Mouse (Mus musculus) left cerebral cortex, postnatal 10 days (tissue): Measurements from ENCODE around the gene Nfix. TPM values are rescaled to one million over a fixed set of nuclear protein-coding genes. Genes with fewer than 3 reads are reported as not detected.
"Not testable (repeated sequence)": the region's sequence is repeated elsewhere in the genome, so short reads cannot be mapped to it uniquely, and the experiment has no call there.

Experiments
- DNase-seq, 2 experiments: peaks; one replicate each; pipeline ENCODE4 v3.0.0; 2021 to 2022; ENCODE audit warnings: low spot score in 2 of 2, mixed read lengths in 1 of 2; ENCODE audit errors: extremely low spot score in 1 of 2
- intact Hi-C: fragments of 180-260 bp; cut with DNase I; formaldehyde crosslinking; loops from one replicate; pipeline ENCODE4 v1.15.1; 2025
- total RNA-seq, 2 experiments: library from RNA; stranded (reverse); gene quantifications; 2 replicates each; pipeline ENCODE4 v1.2.3; 2021

The Nfix gene
- total RNA-seq, 2 experiments from 2014 or later, result 397 to 441 TPM

- intact Hi-C loops, result loop anchor here (2.0 kb wide), 1 partner anchor 111 kb away; no protein-coding TSS in a partner anchor
- DNase-seq, result peak; percentile 67 to 88
These were observed 100.3 kb downstream of the Nfix start for GRCm38 (mm10) chr8:84699861-84700322.

GRCm38 (mm10) chr8:84698929-84699401 is 101.2 kb downstream of the Nfix start:
- peak in 1 of 2 experiments; percentile 85 for DNase-seq

GRCm38 (mm10) chr8:84698288-84698687 is 101.9 kb downstream of the Nfix start:
- intact Hi-C loops, result loop anchor here (2.0 kb wide), 1 partner anchor 113 kb away; no protein-coding TSS in a partner anchor

More at GRCm38 (mm10) chr8:84698929-84699401, 101.2 kb downstream of the Nfix start:
- intact Hi-C loops, result loop anchor here (2.0 kb wide), 1 partner anchor 112 kb away; no protein-coding TSS in a partner anchor

GRCm38 (mm10) chr8:84697166-84698130 is 102.7 kb downstream of the Nfix start:
- peak in 1 of 2 experiments; percentile 73 for DNase-seq
- intact Hi-C loops, result loop anchor here (2.0 kb wide), 1 partner anchor 113 kb away; no protein-coding TSS in a partner anchor

More at GRCm38 (mm10) chr8:84698288-84698687, 101.9 kb downstream of the Nfix start:
- no peak for DNase-seq

- intact Hi-C loops, result no loop called here
- no peak for DNase-seq
These were observed 105.0 kb downstream of the Nfix start for GRCm38 (mm10) chr8:84695140-84695539.

GRCm38 (mm10) chr8:84693332-84693731 is 106.8 kb downstream of the Nfix start:
- intact Hi-C loops, result no loop called here
- no peak for DNase-seq

GRCm38 (mm10) chr8:84689091-84689915 is 110.8 kb downstream of the Nfix start:
- intact Hi-C loops, result no loop called here
- DNase-seq, result peak; percentile 90 to 92

GRCm38 (mm10) chr8:84687705-84688100 is 112.4 kb downstream of the Nfix start, which contains the start of gene Nacc1:
Nacc1 (minus strand) TSS chr8:84687862.
- intact Hi-C loops, result no loop called here
- peak; percentile 80 to 95 for DNase-seq

GRCm38 (mm10) chr8:84687003-84687704 is 113.0 kb downstream of the Nfix start:
- intact Hi-C loops, result no loop called here
- peak in 1 of 2 experiments; percentile 75 for DNase-seq

GRCm38 (mm10) chr8:84686191-84687002 is 113.7 kb downstream of the Nfix start, which contains the start of gene Trmt1:
Trmt1 (plus strand) TSS chr8:84686307.
- intact Hi-C loops, result no loop called here
- no peak for DNase-seq

- intact Hi-C loops, result no loop called here
These were observed 115.6 kb downstream of the Nfix start for GRCm38 (mm10) chr8:84684537-84684936.

GRCm38 (mm10) chr8:84682257-84682656 is 117.9 kb downstream of the Nfix start:
- no peak for DNase-seq
- intact Hi-C loops, result no loop called here

More at GRCm38 (mm10) chr8:84684537-84684936, 115.6 kb downstream of the Nfix start:
- DNase-seq, result no peak

GRCm38 (mm10) chr8:84681476-84681875 is 118.7 kb downstream of the Nfix start:
- DNase-seq, result no peak
- intact Hi-C loops, result no loop called here

- no peak for DNase-seq
- intact Hi-C loops, result no loop called here
These were observed 122.8 kb downstream of the Nfix start for GRCm38 (mm10) chr8:84677305-84677704.

- intact Hi-C loops, result not testable (repeated sequence)
These were observed 129.7 kb downstream of the Nfix start for GRCm38 (mm10) chr8:84670295-84671006.

GRCm38 (mm10) chr8:84668731-84669485 is 131.2 kb downstream of the Nfix start:
- DNase-seq, result no peak
- intact Hi-C loops, result no loop called here

More at GRCm38 (mm10) chr8:84670295-84671006, 129.7 kb downstream of the Nfix start:
- DNase-seq, result not testable (repeated sequence)
